Mouse (Mus musculus) megakaryocyte, adult 5-6 weeks (primary cell): ENCODE results near the gene Egfl7. TPM values are rescaled to one million over a fixed set of nuclear protein-coding genes. Genes with fewer than 3 reads are reported as not detected.

ENCODE experiments used
- ATAC-seq: 2 replicates; pipeline ENCODE4 v1.8.0; 2016; ENCODE audit warnings: mild to moderate bottlenecking, inconsistent platforms; ENCODE audit not compliant: poor library complexity, severe bottlenecking
- total RNA-seq, 2 experiments: library from RNA; stranded (forward) in 1 of 2; stranded (reverse) in 1 of 2; fragments of 153-499, 151-499 nt in 1 of 2; fragments of 221-1000, 200-1000 nt in 1 of 2; gene quantifications; 2 replicates each; pipeline versions ENCODE4 v1.2.3 to v1.2.4; 2015 to 2017

Egfl7 gene
- total RNA-seq, 2 experiments from 2014 or later, result 1.6 to 3.7 TPM

GRCm38 (mm10) chr2:26561351-26562016 lies 18.3 kb upstream of the Egfl7 start:
- ATAC-seq, result peak; percentile 70

GRCm38 (mm10) chr2:26566221-26566620 lies 13.6 kb upstream of the Egfl7 start:
- ATAC-seq, result peak; percentile 95

GRCm38 (mm10) chr2:26570034-26570433 lies 9.8 kb upstream of the Egfl7 start:
- ATAC-seq, result 0 out of 2 replicates have a peak, but pooled peaks have one; percentile 13

GRCm38 (mm10) chr2:26571400-26571799 lies 8.4 kb upstream of the Egfl7 start:
- ATAC-seq, result no peak

GRCm38 (mm10) chr2:26571826-26572225 lies 8.0 kb upstream of the Egfl7 start:
- no peak for ATAC-seq

GRCm38 (mm10) chr2:26573396-26573795 lies 6.4 kb upstream of the Egfl7 start:
- no peak for ATAC-seq

GRCm38 (mm10) chr2:26573807-26574206 lies 6.0 kb upstream of the Egfl7 start:
- no peak for ATAC-seq

- no peak for ATAC-seq
These were observed 5.0 kb upstream of the Egfl7 start for GRCm38 (mm10) chr2:26574862-26575261.

GRCm38 (mm10) chr2:26575378-26575777 lies 4.4 kb upstream of the Egfl7 start:
- ATAC-seq, result no peak

GRCm38 (mm10) chr2:26575865-26576264 lies 3.9 kb upstream of the Egfl7 start:
- no peak for ATAC-seq

- no peak for ATAC-seq
These were observed 3.4 kb upstream of the Egfl7 start for GRCm38 (mm10) chr2:26576462-26576861.

GRCm38 (mm10) chr2:26578369-26578768 lies 1.4 kb upstream of the Egfl7 start:
- peak; percentile 48 for ATAC-seq

- ATAC-seq, result no peak
These were observed 937 bp downstream of the Egfl7 start for GRCm38 (mm10) chr2:26580751-26581150.

- ATAC-seq, result no peak
These were observed 2.4 kb downstream of the Egfl7 start for GRCm38 (mm10) chr2:26582203-26582602.

- ATAC-seq, result no peak
These were observed 2.9 kb downstream of the Egfl7 start for GRCm38 (mm10) chr2:26582741-26583140.

GRCm38 (mm10) chr2:26583640-26584039 lies 3.8 kb downstream of the Egfl7 start:
- no peak for ATAC-seq

GRCm38 (mm10) chr2:26585713-26586112 lies 5.9 kb downstream of the Egfl7 start:
- no peak for ATAC-seq

GRCm38 (mm10) chr2:26586294-26587043 lies 6.7 kb downstream of the Egfl7 start, which contains the start of gene Gm20532:
Gm20532 (plus strand) TSS chr2:26586639.
- peak; percentile 36 for ATAC-seq

- peak; percentile 47 for ATAC-seq
These were observed 7.2 kb downstream of the Egfl7 start for GRCm38 (mm10) chr2:26587044-26587405.

- no peak for ATAC-seq
These were observed 8.8 kb downstream of the Egfl7 start for GRCm38 (mm10) chr2:26588573-26588972.

GRCm38 (mm10) chr2:26589284-26589683 lies 9.5 kb downstream of the Egfl7 start:
- no peak for ATAC-seq

GRCm38 (mm10) chr2:26590282-26590681 lies 10.5 kb downstream of the Egfl7 start:
- no peak for ATAC-seq
